Mouse (Mus musculus) hindbrain, embryonic 11.5 days (tissue): ENCODE data around the gene Slc25a51. TPM values are rescaled to one million over a fixed set of nuclear protein-coding genes. Genes with fewer than 3 reads are reported as not detected.

Source experiments
- ATAC-seq: fragments of 200-750 bp; cut with Nextera tagmentation; 2 replicates; pipeline ENCODE4 v1.8.0; 2017; ENCODE audit warnings: mild to moderate bottlenecking, moderate TSS enrichment, moderate library complexity; ENCODE audit not compliant: low FRiP score
- DNase-seq: peaks from one replicate; pipeline ENCODE4 v3.0.0-alpha.2; 2015; ENCODE audit warnings: low spot score
- H3K27ac ChIP-seq: fragments of 300-500 bp; sonication (generic); 2 replicates; pipeline ENCODE4 v1.5.1; 2014; ENCODE audit warnings: mild to moderate bottlenecking, low read depth, low read length
- H3K27me3 ChIP-seq: fragments of 300-500 bp; sonication (generic); 2 replicates; pipeline ENCODE4 v1.6.1; 2014; ENCODE audit warnings: mild to moderate bottlenecking, low read length, moderate library complexity, mixed read lengths; ENCODE audit not compliant: control insufficient read depth, insufficient read depth
- H3K36me3 ChIP-seq: fragments of 300-500 bp; sonication (generic); 2 replicates; pipeline ENCODE4 v1.6.1; 2014; ENCODE audit warnings: mild to moderate bottlenecking, low read length, moderate library complexity, mixed read lengths; ENCODE audit not compliant: control insufficient read depth, insufficient read depth
- H3K4me1 ChIP-seq: fragments of 300-500 bp; sonication (generic); replicated peaks from 2 replicates; pipeline ENCODE4 v1.6.1; 2014; ENCODE audit warnings: low read length, mixed read lengths; ENCODE audit not compliant: control insufficient read depth, insufficient read depth
- H3K4me2 ChIP-seq: fragments of 300-500 bp; sonication (generic); replicated peaks from 2 replicates; pipeline ENCODE4 v1.6.1; 2014; ENCODE audit warnings: mild to moderate bottlenecking, low read depth, low read length
- H3K4me3 ChIP-seq: fragments of 300-500 bp; sonication (generic); 2 replicates; pipeline ENCODE4 v1.5.1; 2014; ENCODE audit warnings: low read depth, low read length
- H3K9ac ChIP-seq: fragments of 300-500 bp; sonication (generic); 2 replicates; pipeline ENCODE4 v1.6.1; 2014; ENCODE audit warnings: low read depth, low read length
- H3K9me3 ChIP-seq: fragments of 300-500 bp; sonication (generic); 2 replicates; pipeline ENCODE4 v1.6.1; 2016; ENCODE audit warnings: low read length; ENCODE audit not compliant: control insufficient read depth
- WGBS: fragments of 180-500 bp; shearing (Covaris S2); extraction: QIAGEN DNeasy Blood & Tissue Kit; methylation state at CpG from one replicate; pipeline ENCODE4 v1.1.7; 2014; 5-methylcytosine and 5-hydroxymethylcytosine counted together
- polyA plus RNA-seq: library from polyadenylated mRNA; unstranded; fragments of >200 nt; fragmentation: Nextera tagmentation; extraction: Ambion mirVana; gene quantifications from 2 replicates; pipeline ENCODE4 v1.2.1, GENCODE M21; 2014

Gene Slc25a51
- 67.1 and 73.3 TPM in 2 replicates for polyA plus RNA-seq

DNA sequence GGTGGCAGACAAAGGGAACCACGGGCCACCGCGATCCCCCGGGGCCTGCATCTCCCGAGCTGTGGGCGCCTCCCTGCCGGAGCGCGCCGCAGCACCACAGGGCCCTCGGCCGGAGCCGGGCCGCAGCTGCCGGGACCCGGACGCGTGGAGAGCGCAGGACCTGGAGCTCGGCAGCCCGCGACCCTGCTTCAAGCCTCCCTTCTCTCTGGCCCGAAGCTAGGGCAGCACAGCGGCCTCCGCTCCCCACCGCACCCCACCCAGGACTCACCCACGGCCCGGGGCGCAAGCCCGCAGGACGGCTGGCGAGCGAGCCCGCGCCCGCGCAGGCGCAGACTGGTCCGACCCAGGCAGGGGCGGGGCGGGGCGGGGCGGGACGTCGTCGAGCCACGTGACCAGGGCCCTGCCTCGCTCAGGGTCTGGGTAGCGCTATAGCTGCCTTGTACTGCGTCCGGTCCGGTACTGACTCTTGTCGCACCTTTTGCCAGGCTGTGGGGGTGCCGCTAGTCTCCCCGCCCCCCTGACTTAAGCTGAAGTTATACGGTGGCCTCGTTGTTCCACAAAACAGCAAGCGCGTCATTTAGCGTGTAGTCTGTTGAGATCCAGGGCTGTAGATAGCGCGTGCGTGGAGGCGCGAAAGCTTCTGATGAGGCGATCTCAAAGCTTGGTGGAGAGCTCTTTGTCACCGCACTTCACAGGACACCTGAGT lies at the start of gene Slc25a51:
Gene Slc25a51, minus strand, starts transcription at position 340 of the 706 bp plus-strand sequence.
- 2% methylated on average over 45 of the region's 67 CpGs for WGBS
- peak; percentile 95 for ATAC-seq
- peaks cover 3% of the 10 kb centered on the region; the same call in 1 of the 2 replicates for H3K36me3 ChIP-seq

GRCm38 (mm10) chr4:45457543-45457942 lies 49.0 kb upstream of the Slc25a51 start:
- Histone ChIP-seq H3K4me3 (no peak overlapping the region), H3K36me3 (no peaks in the 10 kb centered on the region), H3K4me1 (peaks cover 7% of the 10 kb centered on the region; the same call in 1 of the 2 replicates), H3K27me3 (no peaks in the 10 kb centered on the region), H3K9me3 (no peaks in the 10 kb centered on the region), H3K9ac (no peak overlapping the region), H3K27ac (no peak overlapping the region), H3K4me2 (no peak overlapping the region)
- no peak for ATAC-seq
- WGBS = 94% methylated on average over 2 of the region's 2 CpGs
- no peak for DNase-seq

More for the DNA sequence above, at the start of gene Slc25a51:
- Histone ChIP-seq H3K9ac (peak within 1 kb of the TSS; percentile 93), H3K4me3 (peak within 1 kb of the TSS; percentile 88), H3K27ac (peak within 1 kb of the TSS; percentile 93), H3K4me1 (no peaks in the 10 kb centered on the region), H3K27me3 (no peaks in the 10 kb centered on the region), H3K9me3 (no peaks in the 10 kb centered on the region), H3K4me2 (peak within 1 kb of the TSS; percentile 78)
- DNase-seq = peak; percentile 94

GRCm38 (mm10) chr4:45455001-45455400 lies 46.4 kb upstream of the Slc25a51 start:
- ATAC-seq = no peak
- Histone ChIP-seq H3K4me1 (peaks cover 7% of the 10 kb centered on the region; the same call in 1 of the 2 replicates), H3K4me3 (no peak overlapping the region), H3K27ac (no peak overlapping the region), H3K4me2 (no peak overlapping the region), H3K36me3 (no peaks in the 10 kb centered on the region), H3K27me3 (no peaks in the 10 kb centered on the region), H3K9me3 (no peaks in the 10 kb centered on the region), H3K9ac (no peak overlapping the region)
- DNase-seq = no peak
- WGBS = 94% methylated on average over 4 of the region's 4 CpGs

GRCm38 (mm10) chr4:45453271-45453851 lies 44.8 kb upstream of the Slc25a51 start:
- Histone ChIP-seq H3K4me3 (no peak overlapping the region), H3K27me3 (no peaks in the 10 kb centered on the region), H3K4me2 (no peak overlapping the region), H3K9ac (no peak overlapping the region), H3K9me3 (no peaks in the 10 kb centered on the region), H3K4me1 (peaks cover 7% of the 10 kb centered on the region; the same call in 1 of the 2 replicates), H3K27ac (no peak overlapping the region), H3K36me3 (no peaks in the 10 kb centered on the region)
- ATAC-seq = no peak
- no peak for DNase-seq
- WGBS = 70% methylated on average over 3 of the region's 3 CpGs

DNA sequence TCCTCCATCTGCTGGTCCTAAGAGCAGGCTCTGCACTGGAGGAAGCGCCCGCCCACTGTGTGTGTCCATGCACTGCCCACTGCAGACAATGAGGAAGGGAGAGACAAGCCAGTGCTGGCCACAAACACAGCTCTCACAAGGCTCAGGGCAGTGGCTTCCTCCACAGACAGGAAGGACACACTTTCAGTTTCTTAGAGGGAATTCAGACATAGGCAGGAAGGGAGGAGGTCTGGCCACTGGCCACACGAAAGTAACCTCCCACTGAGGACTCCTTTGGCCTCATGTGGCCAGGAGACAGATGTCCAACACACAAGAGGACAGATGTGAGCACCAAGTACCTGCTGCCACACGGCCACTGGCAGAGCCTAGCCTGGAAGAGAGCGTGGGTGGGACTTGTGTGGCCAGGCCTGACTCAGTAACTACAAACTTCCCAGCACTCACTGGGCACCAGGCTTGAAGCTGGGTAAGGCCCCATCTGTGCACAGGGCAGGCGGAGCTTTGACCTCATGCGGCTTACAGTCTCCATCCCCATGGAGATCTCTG lies 44.1 kb upstream of the Slc25a51 start:
- H3K4me1 ChIP-seq = peaks cover 7% of the 10 kb centered on the region; the same call in 1 of the 2 replicates
- ATAC-seq = no peak
- H3K4me3 ChIP-seq = no peak overlapping the region

GRCm38 (mm10) chr4:45449012-45449411 lies 40.4 kb upstream of the Slc25a51 start:
- peaks cover 7% of the 10 kb centered on the region; the same call in 1 of the 2 replicates for H3K4me1 ChIP-seq
- 72% methylated on average over 5 of the region's 5 CpGs for WGBS

More for the DNA sequence above, 44.1 kb upstream of the Slc25a51 start:
- H3K27ac ChIP-seq = no peak overlapping the region
- H3K27me3 ChIP-seq = no peaks in the 10 kb centered on the region
- DNase-seq = no peak
- H3K4me2 ChIP-seq = no peak overlapping the region
- no peak overlapping the region for H3K9ac ChIP-seq
- 50% methylated on average over 7 of the region's 7 CpGs for WGBS
- no peaks in the 10 kb centered on the region for H3K9me3 ChIP-seq
- no peaks in the 10 kb centered on the region for H3K36me3 ChIP-seq

DNA sequence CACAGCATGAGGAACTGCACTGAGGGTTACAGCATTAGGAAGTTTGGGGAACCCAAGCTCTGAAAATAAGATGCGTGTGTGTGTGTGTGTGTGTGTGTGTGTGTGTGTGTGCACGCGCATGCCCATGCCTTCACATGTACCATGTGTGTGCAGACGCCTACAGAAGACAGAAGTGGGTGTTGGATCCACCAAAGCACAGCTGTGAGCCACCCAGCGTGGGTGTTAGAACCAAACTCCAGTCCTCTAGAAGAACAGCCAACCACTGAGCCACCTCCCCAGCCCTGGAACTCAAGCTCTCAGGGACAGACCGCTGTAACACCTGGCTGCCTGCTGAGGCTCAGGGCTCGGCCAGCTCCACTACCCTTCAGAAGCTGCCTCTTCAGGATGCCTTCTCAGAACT lies 39.9 kb upstream of the Slc25a51 start:
- no peak for ATAC-seq
- no peak overlapping the region for H3K4me3 ChIP-seq
- no peak for DNase-seq
- H3K9ac ChIP-seq = no peak overlapping the region
- no peaks in the 10 kb centered on the region for H3K27me3 ChIP-seq
- H3K4me1 ChIP-seq = peaks cover 6% of the 10 kb centered on the region; the same call in 1 of the 2 replicates
- no peak overlapping the region for H3K27ac ChIP-seq
- H3K36me3 ChIP-seq = no peaks in the 10 kb centered on the region
- WGBS = 90% methylated on average over 7 of the region's 7 CpGs
- H3K4me2 ChIP-seq = no peak overlapping the region
- H3K9me3 ChIP-seq = no peaks in the 10 kb centered on the region

More at GRCm38 (mm10) chr4:45449012-45449411, 40.4 kb upstream of the Slc25a51 start:
- H3K36me3 ChIP-seq = no peaks in the 10 kb centered on the region
- H3K27me3 ChIP-seq = no peaks in the 10 kb centered on the region
- no peak overlapping the region for H3K4me3 ChIP-seq
- ATAC-seq = no peak
- no peak overlapping the region for H3K27ac ChIP-seq
- no peaks in the 10 kb centered on the region for H3K9me3 ChIP-seq
- H3K9ac ChIP-seq = no peak overlapping the region
- no peak overlapping the region for H3K4me2 ChIP-seq
- DNase-seq = no peak

DNA sequence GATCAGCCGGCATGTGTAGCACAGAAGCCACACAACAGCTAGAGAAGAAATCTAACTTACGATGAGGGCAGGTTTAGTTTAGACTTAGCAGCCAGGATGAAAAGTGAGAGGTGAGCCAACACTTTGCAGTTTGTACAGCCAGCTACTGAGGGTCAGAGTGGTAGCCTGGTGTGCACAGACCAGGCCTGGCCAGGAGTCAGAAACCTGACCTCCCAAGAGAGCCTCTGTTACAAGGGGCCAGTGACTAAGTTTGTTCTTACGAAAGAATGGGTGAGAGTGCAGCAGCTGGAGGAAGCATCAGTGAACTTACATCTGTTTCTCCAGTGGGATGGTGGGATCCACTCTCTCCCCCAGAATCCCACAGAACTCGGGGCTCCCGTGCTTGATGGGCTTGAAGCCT lies 38.6 kb upstream of the Slc25a51 start:
- Histone ChIP-seq H3K9me3 (no peaks in the 10 kb centered on the region), H3K36me3 (no peaks in the 10 kb centered on the region), H3K27me3 (no peaks in the 10 kb centered on the region), H3K27ac (no peak overlapping the region), H3K4me2 (no peak overlapping the region), H3K4me1 (no peaks in the 10 kb centered on the region), H3K9ac (no peak overlapping the region), H3K4me3 (no peak overlapping the region)
- DNase-seq (no peak), ATAC-seq (no peak)
- WGBS = 93% methylated on average over 5 of the region's 5 CpGs
